Mouse (Mus musculus): ENCODE data around the gene Olfr1105.

DNA sequence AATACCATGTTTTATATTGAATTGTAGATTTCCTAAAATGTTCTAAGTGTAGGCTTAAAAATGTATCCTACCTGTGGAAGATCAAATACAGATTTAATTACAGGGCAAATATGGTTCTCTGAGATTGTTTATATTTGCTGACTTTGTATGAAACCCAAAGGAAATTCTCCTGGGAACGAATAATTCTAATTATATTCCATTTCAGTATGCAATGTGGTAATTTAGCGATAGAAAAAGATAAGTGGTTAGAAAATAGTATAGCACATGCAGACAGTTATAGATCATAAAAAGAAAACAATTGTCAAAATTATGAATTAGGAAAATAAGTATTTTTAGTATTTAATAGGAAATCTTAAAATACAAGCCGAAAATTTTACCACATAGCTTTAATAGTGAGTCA is 45.2 kb downstream of the Olfr1105 start, which contains the start of gene Olfr1101:
- TF ChIP-seq EP300 (IDR thresholded peaks at IDR 0.05; ENCODE audit: low read depth in 1 of 2, low read length in 2 of 2) (no peak), ZMIZ1 (IDR thresholded peaks at IDR 0.05; ENCODE audit: low read depth, low read length) (no peak), HCFC1 (IDR thresholded peaks at IDR 0.05; ENCODE audit: low read depth, low read length) (no peak), CTCF (IDR thresholded peaks at IDR 0.05 in 2 of 3, conservative IDR thresholded peaks at IDR 0.05 in 1 of 3; ENCODE audit: control insufficient read depth in 1 of 3, insufficient read depth in 1 of 3, low read depth in 2 of 3, low read length in 3 of 3, poor library complexity in 1 of 3, severe bottlenecking in 1 of 3) (no peak)
